Mouse (Mus musculus) frontal cortex, adult (tissue): Measurements from ENCODE around the gene Exosc5.

Experiments
- ATAC-seq: cut with Nextera tagmentation; 2 replicates; pipeline ENCODE4 v1.9.2; 2017; ENCODE audit warnings: mild to moderate bottlenecking, moderate library complexity, mixed read lengths; ENCODE audit not compliant: low TSS enrichment

Exosc5 gene

GRCm38 (mm10) chr7:25658657-25659472 is at the start of gene Exosc5, which contains the start of gene Bckdha:
TSS of gene Exosc5 (plus strand) at chr7:25659164.
TSS of gene Bckdha (minus strand) at chr7:25658981.
- ATAC-seq, result peak; percentile 97

GRCm38 (mm10) chr7:25610056-25610455 is 48.9 kb upstream of the Exosc5 start:
- ATAC-seq, result no peak

GRCm38 (mm10) chr7:25611501-25611900 is 47.5 kb upstream of the Exosc5 start:
- no peak for ATAC-seq

- ATAC-seq, result no peak
Measured at GRCm38 (mm10) chr7:25614086-25614485, 44.9 kb upstream of the Exosc5 start.

GRCm38 (mm10) chr7:25614831-25615705 is 43.9 kb upstream of the Exosc5 start:
- ATAC-seq, result no peak

GRCm38 (mm10) chr7:25615706-25616011 is 43.3 kb upstream of the Exosc5 start, which contains the start of gene Erich4:
TSS of gene Erich4 (minus strand) at chr7:25615892.
- no peak for ATAC-seq

GRCm38 (mm10) chr7:25617376-25618160 is 41.4 kb upstream of the Exosc5 start:
- ATAC-seq, result no peak

- peak; percentile 97 for ATAC-seq
Measured at GRCm38 (mm10) chr7:25618865-25619721, 39.9 kb upstream of the Exosc5 start, which contains the start of gene Dmac2. TSS of gene Dmac2 (plus strand) at chr7:25619414.

GRCm38 (mm10) chr7:25619722-25619991 is 39.3 kb upstream of the Exosc5 start:
- ATAC-seq, result no peak

- no peak for ATAC-seq
Measured at GRCm38 (mm10) chr7:25620101-25620500, 38.9 kb upstream of the Exosc5 start.

- no peak for ATAC-seq
Measured at GRCm38 (mm10) chr7:25620751-25621150, 38.2 kb upstream of the Exosc5 start.

- peak; percentile 16 for ATAC-seq
Measured at GRCm38 (mm10) chr7:25623857-25624370, 35.0 kb upstream of the Exosc5 start.

- no peak for ATAC-seq
Measured at GRCm38 (mm10) chr7:25624851-25625250, 34.1 kb upstream of the Exosc5 start.

GRCm38 (mm10) chr7:25625594-25626250 is 33.2 kb upstream of the Exosc5 start:
- ATAC-seq, result no peak

- no peak for ATAC-seq
Measured at GRCm38 (mm10) chr7:25626509-25627430, 32.2 kb upstream of the Exosc5 start, which contains the start of gene B3gnt8. TSS of gene B3gnt8 (plus strand) at chr7:25626654.

GRCm38 (mm10) chr7:25627431-25628322 is 31.3 kb upstream of the Exosc5 start:
- ATAC-seq, result no peak

- ATAC-seq, result no peak
Measured at GRCm38 (mm10) chr7:25628323-25628620, 30.7 kb upstream of the Exosc5 start.

- ATAC-seq, result no peak
Measured at GRCm38 (mm10) chr7:25632679-25633078, 26.3 kb upstream of the Exosc5 start.
